Mouse (Mus musculus): ENCODE data around the gene Cpne1.

DNA sequence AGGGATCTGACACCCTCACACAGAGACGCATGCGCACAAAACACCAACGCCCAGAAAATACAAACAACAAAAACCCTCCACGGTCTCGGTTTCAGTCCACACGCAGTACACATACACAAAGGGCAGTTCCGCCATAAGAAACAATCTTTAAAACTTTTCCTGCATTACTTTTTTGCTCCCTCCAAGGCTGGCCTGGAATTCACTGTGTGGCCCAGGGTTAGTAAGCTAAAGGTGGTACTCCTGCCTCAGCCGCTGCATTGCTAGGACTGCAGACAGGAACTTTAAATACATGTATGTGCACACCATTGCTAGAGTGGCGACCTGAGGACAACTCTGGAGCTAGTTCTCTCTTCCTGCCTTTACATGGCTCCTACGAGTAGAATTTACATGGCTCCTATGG lies 40.5 kb downstream of the Cpne1 start:
- TF ChIP-seq CTCF (IDR thresholded peaks at IDR 0.05; ENCODE audit: insufficient read depth, low read length): no peak
- TF ChIP-seq POLR2A (IDR thresholded peaks at IDR 0.05; ENCODE audit: borderline replicate concordance, extremely low read depth, low read depth, low read length): no peak

All from lung, adult 2 months (tissue).